Mouse (Mus musculus): ENCODE results near the gene Arhgap5.

Arhgap5 gene

GRCm38 (mm10) chr12:52503456-52504320, at the start of gene Arhgap5:
Gene Arhgap5, plus strand, starts transcription at chr12:52503972.
- ChIA-PET CTCF (no interaction called here), POLR2A (interaction anchor here (0.5 to 4.0 kb wide), 46 partner anchors 9 to 705 kb away, joined by 3 to 14 read pairs (median 4); partner anchors contain the start of gene Dtd2 (in 1 of the 4))

DNA sequence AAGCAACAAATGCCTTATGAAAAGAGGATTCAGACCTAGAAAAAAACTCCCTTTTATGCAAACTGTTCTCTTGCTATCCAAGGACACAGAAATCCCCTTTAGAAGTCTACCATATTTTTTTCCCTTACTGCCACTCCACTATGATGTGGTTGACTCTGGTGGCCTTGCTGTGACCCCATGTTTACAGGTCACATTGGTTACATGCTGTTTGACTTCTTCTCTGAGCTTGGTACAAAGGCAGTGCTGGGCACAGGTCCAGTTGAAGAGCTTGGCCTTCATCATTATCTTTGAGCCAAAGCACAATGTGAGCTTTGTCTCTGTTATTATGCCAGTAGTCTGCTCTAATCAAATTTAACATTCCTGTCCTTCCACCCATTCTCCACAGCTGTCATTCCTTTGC, 39.2 kb upstream of the Arhgap5 start:
- POLR2A ChIA-PET = interaction anchor here in 1 of 4 experiments (0.8 kb wide), 1 partner anchor 490 kb away, joined by 4 read pairs; no protein-coding TSS in a partner anchor

GRCm38 (mm10) chr12:52471621-52472020, 32.2 kb upstream of the Arhgap5 start:
- ChIA-PET POLR2A (interaction anchor here in 1 of 4 experiments (1.4 kb wide), 1 partner anchor 31 kb away, joined by 3 read pairs; no protein-coding TSS in a partner anchor), CTCF (no interaction called here)

More for the DNA sequence above, 39.2 kb upstream of the Arhgap5 start:
- CTCF ChIA-PET = no interaction called here

DNA sequence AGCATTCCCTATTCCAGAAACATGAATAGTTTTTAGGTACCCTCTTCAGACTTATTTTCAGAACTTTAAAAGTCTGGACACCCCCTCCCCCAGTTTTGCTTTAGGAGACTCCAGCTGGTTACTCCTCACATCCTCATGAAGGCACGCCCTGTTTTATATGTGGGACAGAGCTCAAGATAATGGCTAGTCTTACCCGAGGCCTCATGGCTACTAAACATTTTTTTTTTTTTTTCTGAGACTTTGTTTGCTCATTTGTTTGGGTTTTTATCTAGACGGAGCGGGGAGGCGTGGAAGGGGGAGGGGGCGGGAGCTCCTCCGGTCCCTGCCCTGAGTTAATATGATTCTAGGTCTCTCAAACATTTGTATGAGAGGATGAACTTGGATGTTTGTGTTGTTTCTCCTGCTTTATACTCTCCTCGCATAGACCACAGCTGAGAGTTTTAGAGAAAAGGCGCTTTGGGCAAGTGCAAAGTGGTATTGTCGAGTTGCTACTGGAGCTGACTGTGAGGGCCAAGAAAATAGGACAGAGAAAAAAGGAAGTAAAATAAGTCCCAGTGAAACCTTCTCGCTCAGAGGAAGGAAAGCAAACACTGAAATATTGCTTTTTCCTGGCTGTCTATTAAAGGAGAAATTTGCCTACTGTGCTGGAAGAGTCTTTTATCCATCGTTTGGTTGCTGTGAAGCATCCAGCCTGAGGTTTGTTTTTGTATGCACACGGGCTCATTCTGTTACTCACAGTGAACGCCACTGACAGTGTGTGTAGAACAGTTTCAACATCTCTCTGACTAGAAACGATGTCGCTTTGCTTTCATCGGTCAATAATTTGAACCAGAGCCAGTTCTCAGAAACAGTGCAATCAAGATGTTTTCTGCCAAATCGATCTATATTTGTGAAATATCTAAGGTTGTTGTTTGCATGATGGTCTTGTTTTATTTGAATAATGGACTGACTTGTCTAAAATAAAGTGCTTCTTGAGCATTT, 29.5 kb upstream of the Arhgap5 start:
- ChIA-PET POLR2A (interaction anchor here in 1 of 4 experiments (0.6 to 0.9 kb wide), 2 partner anchors 63 to 273 kb away, joined by 3 read pairs; no protein-coding TSS in a partner anchor), CTCF (no interaction called here)

DNA sequence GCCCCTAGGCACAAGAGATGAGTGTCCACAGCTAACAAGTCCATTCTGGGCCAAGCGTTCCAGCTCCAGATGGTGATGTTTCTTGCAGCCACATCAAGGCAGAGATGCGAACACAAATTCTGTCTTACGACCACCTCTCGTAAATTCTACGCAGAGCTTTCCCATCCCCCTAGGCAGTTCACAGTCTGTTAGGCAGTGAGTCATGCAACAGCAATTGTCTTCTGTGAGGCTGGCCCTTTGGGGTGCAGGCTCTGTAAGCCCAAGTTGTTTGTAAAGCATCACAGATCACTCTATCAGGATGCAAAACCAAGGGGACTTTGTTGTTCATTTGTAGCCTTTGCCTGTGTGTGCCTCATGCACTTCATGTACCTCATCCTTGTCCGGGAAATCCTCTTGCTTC, 27.7 kb upstream of the Arhgap5 start:
- CTCF ChIA-PET = no interaction called here
- POLR2A ChIA-PET = interaction anchor here in 1 of 4 experiments (0.5 kb wide), 1 partner anchor 75 kb away, joined by 3 read pairs; no protein-coding TSS in a partner anchor

DNA sequence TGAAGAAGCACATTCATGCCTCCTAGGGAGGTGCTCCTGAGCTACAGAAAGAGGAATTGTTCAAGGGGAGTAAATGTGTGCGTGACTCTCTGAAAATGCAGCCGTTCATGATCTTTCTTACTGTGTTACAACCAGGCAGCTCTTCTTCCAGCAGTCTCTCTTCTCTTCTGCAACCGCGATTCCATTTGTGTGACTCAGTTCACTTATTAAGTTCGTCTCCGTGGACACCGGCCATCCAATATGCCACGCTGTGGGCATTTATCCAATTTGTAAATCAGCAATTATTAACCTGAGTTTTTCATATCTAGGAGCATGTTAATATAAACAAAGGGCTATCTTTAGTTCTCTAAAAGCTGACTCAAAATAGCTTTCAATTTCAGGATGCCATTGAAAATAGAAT, 25.2 kb upstream of the Arhgap5 start:
- ChIA-PET POLR2A (no interaction called here), CTCF (no interaction called here)

GRCm38 (mm10) chr12:52479323-52479722, 24.4 kb upstream of the Arhgap5 start:
- CTCF ChIA-PET = no interaction called here

DNA sequence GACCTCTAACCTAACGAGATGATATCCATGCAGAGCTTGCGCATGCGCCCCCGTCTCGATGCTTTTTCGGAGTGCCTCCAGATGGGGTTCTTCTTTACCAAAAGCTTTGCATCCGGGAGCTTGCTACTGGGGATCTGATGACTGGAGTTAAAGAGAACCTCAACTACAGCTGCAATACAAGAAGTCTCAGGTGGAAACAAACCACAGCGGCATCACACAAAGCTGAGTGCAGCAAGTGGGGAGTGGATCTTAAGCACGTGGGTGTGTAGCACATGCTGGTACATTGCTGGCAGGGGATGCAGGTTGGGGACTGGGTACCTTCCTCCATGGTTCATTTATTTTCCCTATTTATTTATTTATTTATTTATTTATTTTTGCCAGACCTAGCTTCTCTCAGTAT, 22.9 kb upstream of the Arhgap5 start:
- POLR2A ChIA-PET = interaction anchor here in 3 of 4 experiments (0.6 to 1.8 kb wide), 8 partner anchors 11 to 87 kb away, joined by 3 to 5 read pairs (median 4); no protein-coding TSS in a partner anchor

More at GRCm38 (mm10) chr12:52479323-52479722, 24.4 kb upstream of the Arhgap5 start:
- POLR2A ChIA-PET = interaction anchor here in 1 of 4 experiments (1.0 to 1.3 kb wide), 3 partner anchors 19 to 43 kb away, joined by 3 read pairs; no protein-coding TSS in a partner anchor

GRCm38 (mm10) chr12:52481969-52482550, 21.7 kb upstream of the Arhgap5 start:
- CTCF ChIA-PET = interaction anchor here in 1 of 4 experiments (0.6 kb wide), 1 partner anchor 33 kb away, joined by 6 read pairs; no protein-coding TSS in a partner anchor
- POLR2A ChIA-PET = interaction anchor here in 1 of 4 experiments (1.0 kb wide), 1 partner anchor 385 kb away, joined by 3 read pairs; the partner anchor contains the start of gene Nubpl

More for the DNA sequence above, 22.9 kb upstream of the Arhgap5 start:
- CTCF ChIA-PET = no interaction called here

DNA sequence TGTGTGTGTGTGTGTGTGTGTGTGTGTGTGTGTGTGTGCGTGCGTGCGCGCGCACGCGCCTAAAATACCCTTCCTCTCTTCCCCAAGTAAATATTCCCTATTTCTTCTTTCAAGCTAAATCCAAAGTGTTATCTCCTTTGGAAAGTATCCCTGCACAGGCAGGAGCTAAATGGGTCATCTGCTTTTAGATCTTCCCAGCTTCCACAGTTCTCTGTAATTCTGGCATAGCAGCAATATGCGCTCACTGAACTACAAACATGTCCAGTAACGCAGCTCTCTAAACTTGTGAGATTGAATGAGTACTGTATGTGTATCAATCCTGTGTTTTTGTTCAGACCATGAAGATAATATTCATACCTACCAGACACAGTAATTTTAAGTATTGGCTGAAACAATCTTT, 20.6 kb upstream of the Arhgap5 start:
- ChIA-PET CTCF (no interaction called here), POLR2A (interaction anchor here in 2 of 4 experiments (0.5 to 1.1 kb wide), 2 partner anchors 20 to 63 kb away, joined by 3 read pairs; no protein-coding TSS in a partner anchor)

GRCm38 (mm10) chr12:52488266-52488975, 15.4 kb upstream of the Arhgap5 start:
- POLR2A ChIA-PET = interaction anchor here in 1 of 4 experiments (1.6 kb wide), 1 partner anchor 15 kb away, joined by 6 read pairs; no protein-coding TSS in a partner anchor
- CTCF ChIA-PET = no interaction called here

DNA sequence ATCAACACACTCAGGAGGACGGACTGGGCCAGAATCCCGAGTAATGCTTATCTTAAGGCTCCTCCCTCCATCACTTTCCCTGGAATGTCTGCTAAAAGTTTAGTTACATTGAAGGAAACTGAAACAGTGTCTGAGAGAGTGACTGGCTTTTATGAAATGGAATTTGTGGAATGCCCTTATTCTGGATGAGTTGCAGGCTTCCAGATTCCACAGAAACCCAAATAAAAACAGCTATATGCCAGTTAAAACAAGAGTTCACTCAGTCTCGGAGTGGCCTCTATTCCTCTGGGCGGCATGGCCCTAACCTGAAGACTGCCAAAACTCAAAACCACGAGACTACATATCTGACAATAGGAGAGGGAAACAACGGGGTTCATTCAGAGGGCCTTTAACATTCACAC, 10.5 kb upstream of the Arhgap5 start:
- ChIA-PET POLR2A (interaction anchor here in 2 of 4 experiments (0.6 to 1.8 kb wide), 2 partner anchors 10 to 11 kb away, joined by 3 to 6 read pairs; partner anchors contain the start of gene Arhgap5 (in 1 of the 2)), CTCF (no interaction called here)

- CTCF ChIA-PET = no interaction called here
Observed at GRCm38 (mm10) chr12:52497209-52497608, 6.6 kb upstream of the Arhgap5 start.

GRCm38 (mm10) chr12:52500915-52501833, 2.6 kb upstream of the Arhgap5 start:
- POLR2A ChIA-PET = interaction anchor here in 3 of 4 experiments (0.6 to 0.8 kb wide), 4 partner anchors 88 to 404 kb away, joined by 3 to 4 read pairs (median 4); partner anchors contain the start of gene Nubpl (in 1 of the 3)

More at GRCm38 (mm10) chr12:52497209-52497608, 6.6 kb upstream of the Arhgap5 start:
- POLR2A ChIA-PET = interaction anchor here in 2 of 4 experiments (0.6 to 0.9 kb wide), 3 partner anchors 11 to 398 kb away, joined by 3 read pairs; no protein-coding TSS in a partner anchor

DNA sequence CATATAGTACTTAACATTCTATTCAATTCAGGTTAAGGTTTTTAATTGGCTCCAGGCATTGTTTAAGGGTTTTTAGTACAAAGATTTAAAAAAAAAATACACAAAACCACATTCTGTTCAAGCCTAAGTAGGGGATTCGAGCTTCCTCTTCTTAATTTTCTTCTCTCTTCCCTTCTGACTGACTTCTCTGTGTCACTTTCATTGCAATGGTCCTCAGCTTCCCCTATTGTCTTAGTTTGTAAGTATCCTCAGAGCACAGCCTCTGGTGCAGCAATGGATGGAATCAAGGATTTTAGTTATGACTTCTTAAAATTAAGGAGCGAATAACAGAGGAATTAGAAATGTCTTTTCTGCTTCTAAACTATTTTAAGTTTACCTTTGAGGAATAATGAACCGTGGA, 1.6 kb upstream of the Arhgap5 start:
- POLR2A ChIA-PET = interaction anchor here in 3 of 4 experiments (0.6 to 1.4 kb wide), 11 partner anchors 11 to 272 kb away, joined by 3 to 7 read pairs (median 4); no protein-coding TSS in a partner anchor
- CTCF ChIA-PET = no interaction called here

More at GRCm38 (mm10) chr12:52500915-52501833, 2.6 kb upstream of the Arhgap5 start:
- CTCF ChIA-PET = interaction anchor here in 3 of 4 experiments (0.6 to 0.7 kb wide), 4 partner anchors 9 to 436 kb away, joined by 4 to 22 read pairs (median 5); no protein-coding TSS in a partner anchor

GRCm38 (mm10) chr12:52503131-52503455, 679 bp upstream of the Arhgap5 start:
- POLR2A ChIA-PET = interaction anchor here (0.5 to 4.0 kb wide), 49 partner anchors 9 to 704 kb away, joined by 3 to 14 read pairs (median 4); partner anchors contain the start of gene Dtd2 (in 2 of the 4)
- CTCF ChIA-PET = interaction anchor here in 1 of 4 experiments (0.5 kb wide), 1 partner anchor 135 kb away, joined by 8 read pairs; no protein-coding TSS in a partner anchor

Data from embryonic stem cell, embryonic (primary cell).